Mouse (Mus musculus): ENCODE measurements at regions not wholly inside any gene's neighbourhood (a gene's known extent, or its start where the extent isn't known, plus 50 kb on each side); places are given as distances from the start of the nearest gene placed in this dataset.

- Histone ChIP-seq H3K36me3 (no peaks in the 10 kb centered on the region), H3K4me1 (peaks cover 2% of the 10 kb centered on the region; the same call in 1 of the 2 replicates), H3K9me3 (no peaks in the 10 kb centered on the region), H3K27ac (no peak overlapping the region), H3K27me3 (no peaks in the 10 kb centered on the region), H3K9ac (no peak overlapping the region), H3K4me2 (no peak overlapping the region), H3K4me3 (no peak overlapping the region)
- no peak for ATAC-seq (ENCODE audit: insufficient number of reproducible peaks, low FRiP score, low TSS enrichment, low read depth)
- WGBS = 62% methylated on average over 6 of the region's 6 CpGs
Observed at GRCm38 (mm10) chr1:187413881-187414280, 194.7 kb upstream of the Esrrg start.

GRCm38 (mm10) chr1:187418186-187419140 is 190.1 kb upstream of the Esrrg start:
- no peak for ATAC-seq (ENCODE audit: insufficient number of reproducible peaks, low FRiP score, low TSS enrichment, low read depth)

GRCm38 (mm10) chr1:187428536-187429215 is 179.9 kb upstream of the Esrrg start:
- 20% methylated on average over 9 of the region's 9 CpGs for WGBS
- H3K4me1 ChIP-seq = 0 out of 2 replicates have a peak, but pooled peaks cover 6% of the 10 kb centered on the region
- no peak overlapping the region for H3K4me3 ChIP-seq
- no peak overlapping the region for H3K4me2 ChIP-seq
- peak overlapping the region; percentile 27; the same call in 1 of the 2 replicates for H3K27ac ChIP-seq
- H3K27me3 ChIP-seq = no peaks in the 10 kb centered on the region
- no peak for ATAC-seq (ENCODE audit: insufficient number of reproducible peaks, low FRiP score, low TSS enrichment, low read depth)
- H3K36me3 ChIP-seq = no peaks in the 10 kb centered on the region
- H3K9me3 ChIP-seq = no peaks in the 10 kb centered on the region
- H3K9ac ChIP-seq = no peak overlapping the region

More at GRCm38 (mm10) chr1:187418186-187419140, 190.1 kb upstream of the Esrrg start:
- Histone ChIP-seq H3K9ac (no peak overlapping the region), H3K27me3 (no peaks in the 10 kb centered on the region), H3K36me3 (no peaks in the 10 kb centered on the region), H3K4me1 (peaks cover 2% of the 10 kb centered on the region; the same call in 1 of the 2 replicates), H3K4me2 (no peak overlapping the region), H3K27ac (no peak overlapping the region), H3K9me3 (no peaks in the 10 kb centered on the region), H3K4me3 (no peak overlapping the region)
- WGBS = 58% methylated on average over 20 of the region's 20 CpGs

- Histone ChIP-seq H3K36me3 (no peaks in the 10 kb centered on the region), H3K9ac (no peak overlapping the region), H3K27ac (no peak overlapping the region), H3K4me1 (0 out of 2 replicates have a peak, but pooled peaks cover 2% of the 10 kb centered on the region), H3K4me2 (no peak overlapping the region), H3K9me3 (no peaks in the 10 kb centered on the region), H3K27me3 (no peaks in the 10 kb centered on the region), H3K4me3 (no peak overlapping the region)
- ATAC-seq (ENCODE audit: insufficient number of reproducible peaks, low FRiP score, low TSS enrichment, low read depth) = no peak
- WGBS = 78% methylated on average over 24 of the region's 24 CpGs
Observed at GRCm38 (mm10) chr1:187433716-187434634, 174.6 kb upstream of the Esrrg start.

- whole genome bisulfite sequencing = 88% methylated on average over 20 of the region's 20 CpGs
- Histone ChIP-seq H3K4me3 (no peak overlapping the region), H3K36me3 (no peaks in the 10 kb centered on the region), H3K9ac (no peak overlapping the region), H3K9me3 (no peaks in the 10 kb centered on the region), H3K4me1 (no peaks in the 10 kb centered on the region), H3K27me3 (no peaks in the 10 kb centered on the region), H3K27ac (no peak overlapping the region), H3K4me2 (no peak overlapping the region)
- ATAC-seq (ENCODE audit: insufficient number of reproducible peaks, low FRiP score, low TSS enrichment, low read depth) = no peak
Observed at GRCm38 (mm10) chr1:187439170-187439914, 169.2 kb upstream of the Esrrg start.

GRCm38 (mm10) chr1:187441668-187442193 is 166.9 kb upstream of the Esrrg start:
- no peaks in the 10 kb centered on the region for H3K27me3 ChIP-seq
- H3K9me3 ChIP-seq = no peaks in the 10 kb centered on the region
- 83% methylated on average over 3 of the region's 3 CpGs for WGBS
- H3K4me2 ChIP-seq = no peak overlapping the region
- H3K4me1 ChIP-seq = no peaks in the 10 kb centered on the region
- H3K9ac ChIP-seq = no peak overlapping the region
- no peaks in the 10 kb centered on the region for H3K36me3 ChIP-seq
- H3K27ac ChIP-seq = no peak overlapping the region
- no peak overlapping the region for H3K4me3 ChIP-seq
- no peak for ATAC-seq (ENCODE audit: insufficient number of reproducible peaks, low FRiP score, low TSS enrichment, low read depth)

GRCm38 (mm10) chr1:187446511-187446910 is 162.1 kb upstream of the Esrrg start:
- H3K9ac ChIP-seq = no peak overlapping the region
- H3K27ac ChIP-seq = no peak overlapping the region
- WGBS = 80% methylated on average over 6 of the region's 6 CpGs
- H3K4me1 ChIP-seq = 0 out of 2 replicates have a peak, but pooled peaks cover 7% of the 10 kb centered on the region
- H3K36me3 ChIP-seq = no peaks in the 10 kb centered on the region
- H3K9me3 ChIP-seq = no peaks in the 10 kb centered on the region
- ATAC-seq (ENCODE audit: insufficient number of reproducible peaks, low FRiP score, low TSS enrichment, low read depth) = no peak
- H3K27me3 ChIP-seq = 0 out of 2 replicates have a peak, but pooled peaks cover 9% of the 10 kb centered on the region
- H3K4me3 ChIP-seq = no peak overlapping the region
- H3K4me2 ChIP-seq = no peak overlapping the region

- 0 out of 2 replicates have a peak, but pooled peaks cover 9% of the 10 kb centered on the region for H3K27me3 ChIP-seq
- no peaks in the 10 kb centered on the region for H3K36me3 ChIP-seq
- no peak overlapping the region for H3K4me3 ChIP-seq
- H3K4me2 ChIP-seq = peak overlapping the region; percentile 29; the same call in 1 of the 2 replicates
- no peak overlapping the region for H3K9ac ChIP-seq
- no peak for ATAC-seq (ENCODE audit: insufficient number of reproducible peaks, low FRiP score, low TSS enrichment, low read depth)
- H3K4me1 ChIP-seq = 0 out of 2 replicates have a peak, but pooled peaks cover 7% of the 10 kb centered on the region
- no peaks in the 10 kb centered on the region for H3K9me3 ChIP-seq
- H3K27ac ChIP-seq = no peak overlapping the region
- WGBS = 11% methylated on average over 6 of the region's 6 CpGs
Observed at GRCm38 (mm10) chr1:187448173-187448572, 160.4 kb upstream of the Esrrg start.

GRCm38 (mm10) chr1:187450106-187450505 is 158.5 kb upstream of the Esrrg start:
- Histone ChIP-seq H3K4me3 (no peak overlapping the region), H3K27me3 (0 out of 2 replicates have a peak, but pooled peaks cover 9% of the 10 kb centered on the region), H3K9ac (no peak overlapping the region), H3K36me3 (no peaks in the 10 kb centered on the region), H3K9me3 (no peaks in the 10 kb centered on the region), H3K4me2 (no peak overlapping the region), H3K4me1 (0 out of 2 replicates have a peak, but pooled peaks cover 7% of the 10 kb centered on the region), H3K27ac (no peak overlapping the region)
- no peak for ATAC-seq (ENCODE audit: insufficient number of reproducible peaks, low FRiP score, low TSS enrichment, low read depth)
- WGBS = 73% methylated on average over 3 of the region's 3 CpGs

GRCm38 (mm10) chr1:187452189-187452588 is 156.4 kb upstream of the Esrrg start:
- Histone ChIP-seq H3K4me2 (no peak overlapping the region), H3K4me3 (no peak overlapping the region), H3K9ac (no peak overlapping the region), H3K27ac (no peak overlapping the region), H3K27me3 (0 out of 2 replicates have a peak, but pooled peaks cover 9% of the 10 kb centered on the region), H3K9me3 (no peaks in the 10 kb centered on the region), H3K4me1 (0 out of 2 replicates have a peak, but pooled peaks cover 7% of the 10 kb centered on the region), H3K36me3 (no peaks in the 10 kb centered on the region)
- ATAC-seq (ENCODE audit: insufficient number of reproducible peaks, low FRiP score, low TSS enrichment, low read depth) = no peak
- WGBS = 33% methylated on average over 6 of the region's 6 CpGs
